Mouse (Mus musculus) limb, embryonic 14.5 days (tissue): ENCODE measurements at regions not wholly inside any gene's neighbourhood (a gene's known extent, or its start where the extent isn't known, plus 50 kb on each side); places are given as distances from the start of the nearest gene placed in this dataset.
"Not testable (repeated sequence)": the region's sequence is repeated elsewhere in the genome, so short reads cannot be mapped to it uniquely, and the experiment has no call there.

ENCODE experiments used
- ATAC-seq: fragments of 200-750 bp; cut with Nextera tagmentation; 2 replicates; pipeline ENCODE4 v1.8.0; 2017; ENCODE audit warnings: low read depth, moderate number of reproducible peaks, moderate TSS enrichment; ENCODE audit not compliant: low FRiP score
- DNase-seq: peaks from one replicate; pipeline ENCODE4 v3.0.0-alpha.2; 2015; ENCODE audit warnings: low spot score
- H3K27ac ChIP-seq: fragments of 300-500 bp; sonication (generic); replicated peaks from 2 replicates; pipeline ENCODE4 v1.5.1; 2014; ENCODE audit warnings: low read depth, mild to moderate bottlenecking, low read length, moderate library complexity, mixed read lengths
- H3K27me3 ChIP-seq: fragments of 300-500 bp; sonication (generic); 2 replicates; pipeline ENCODE4 v1.6.1; 2014; ENCODE audit warnings: low read length, mixed read lengths; ENCODE audit not compliant: control insufficient read depth, insufficient read depth
- H3K36me3 ChIP-seq: fragments of 300-500 bp; sonication (generic); 2 replicates; pipeline ENCODE4 v1.6.1; 2014; ENCODE audit warnings: mild to moderate bottlenecking, low read length, moderate library complexity, mixed read lengths; ENCODE audit not compliant: control insufficient read depth, insufficient read depth
- H3K4me1 ChIP-seq: fragments of 300-500 bp; sonication (generic); 2 replicates; pipeline ENCODE4 v1.6.1; 2014; ENCODE audit warnings: antibody characterized with exemption, low read length, mixed read lengths; ENCODE audit not compliant: control insufficient read depth, insufficient read depth
- H3K4me2 ChIP-seq: fragments of 300-500 bp; sonication (generic); replicated peaks from 2 replicates; pipeline ENCODE4 v1.6.1; 2014; ENCODE audit warnings: low read depth, mild to moderate bottlenecking, low read length, moderate library complexity; ENCODE audit not compliant: severe bottlenecking
- H3K4me3 ChIP-seq: fragments of 300-500 bp; sonication (generic); replicated peaks from 2 replicates; pipeline ENCODE4 v1.5.1; 2014; ENCODE audit warnings: low read length
- H3K9ac ChIP-seq: fragments of 300-500 bp; sonication (generic); 2 replicates; pipeline ENCODE4 v1.6.1; 2014; ENCODE audit warnings: mild to moderate bottlenecking, low read depth, low read length, moderate library complexity; ENCODE audit not compliant: severe bottlenecking
- H3K9me3 ChIP-seq: fragments of 300-500 bp; sonication (generic); 2 replicates; pipeline ENCODE4 v1.6.1; 2016; ENCODE audit warnings: low read length; ENCODE audit not compliant: control insufficient read depth
- POLR2A ChIP-seq: fragments of 200-500 bp; IDR thresholded peaks from 2 replicates; pipeline ENCODE4 v1.8.0; 2012; ENCODE audit warnings: inconsistent platforms, mild to moderate bottlenecking, moderate library complexity, borderline replicate concordance; ENCODE audit not compliant: insufficient read depth, insufficient read length; ENCODE audit errors: extremely low read depth
- WGBS: fragments of 180-500 bp; shearing (Covaris S2); extraction: QIAGEN DNeasy Blood & Tissue Kit; methylation state at CpG from one replicate; pipeline ENCODE4 v1.1.7; 2014; 5-methylcytosine and 5-hydroxymethylcytosine counted together

- Histone ChIP-seq H3K4me2 (no peak overlapping the region), H3K4me3 (no peak overlapping the region), H3K9ac (no peak overlapping the region), H3K4me1 (no peaks in the 10 kb centered on the region), H3K27ac (no peak overlapping the region), H3K9me3 (no peaks in the 10 kb centered on the region), H3K36me3 (no peaks in the 10 kb centered on the region), H3K27me3 (no peaks in the 10 kb centered on the region)
- DNase-seq (no peak), ATAC-seq (no peak)
- 89% methylated on average over 2 of the region's 2 CpGs for WGBS
- no peak for TF ChIP-seq POLR2A
Observed at GRCm38 (mm10) chr17:66206074-66206473, 82.8 kb downstream of the Ddx11 start.

GRCm38 (mm10) chr17:66207653-66208497 is 84.6 kb downstream of the Ddx11 start:
- H3K27ac ChIP-seq = not testable (repeated sequence)
- 75% methylated on average over 6 of the region's 6 CpGs for WGBS

GRCm38 (mm10) chr17:66208803-66209515 is 85.6 kb downstream of the Ddx11 start:
- not testable (repeated sequence) for ATAC-seq, H3K9ac ChIP-seq, H3K27me3 ChIP-seq, DNase-seq, H3K27ac ChIP-seq, H3K4me1 ChIP-seq, H3K36me3 ChIP-seq, H3K9me3 ChIP-seq, H3K4me2 ChIP-seq, H3K4me3 ChIP-seq
- WGBS = 43% methylated on average over 3 of the region's 6 CpGs

More at GRCm38 (mm10) chr17:66207653-66208497, 84.6 kb downstream of the Ddx11 start:
- H3K9me3 ChIP-seq, H3K4me1 ChIP-seq, H3K4me2 ChIP-seq, H3K4me3 ChIP-seq, ATAC-seq, H3K36me3 ChIP-seq, DNase-seq, H3K27me3 ChIP-seq, H3K9ac ChIP-seq: not testable (repeated sequence)

GRCm38 (mm10) chr17:66211561-66211960 is 88.2 kb downstream of the Ddx11 start:
- 84% methylated on average over 7 of the region's 7 CpGs for WGBS
- ATAC-seq = no peak

GRCm38 (mm10) chr17:66212616-66213015 is 89.3 kb downstream of the Ddx11 start:
- H3K27ac ChIP-seq = no peak overlapping the region
- no peak overlapping the region for H3K4me2 ChIP-seq
- ATAC-seq (no peak), DNase-seq (no peak)
- no peaks in the 10 kb centered on the region for H3K9me3 ChIP-seq
- H3K36me3 ChIP-seq = no peaks in the 10 kb centered on the region
- TF ChIP-seq POLR2A = no peak
- no peaks in the 10 kb centered on the region for H3K4me1 ChIP-seq
- H3K4me3 ChIP-seq = no peak overlapping the region
- no peak overlapping the region for H3K9ac ChIP-seq
- H3K27me3 ChIP-seq = no peaks in the 10 kb centered on the region
- WGBS = 91% methylated on average over 9 of the region's 9 CpGs

More at GRCm38 (mm10) chr17:66211561-66211960, 88.2 kb downstream of the Ddx11 start:
- H3K9ac ChIP-seq = no peak overlapping the region
- no peaks in the 10 kb centered on the region for H3K27me3 ChIP-seq
- H3K4me1 ChIP-seq = no peaks in the 10 kb centered on the region
- no peak overlapping the region for H3K27ac ChIP-seq
- no peaks in the 10 kb centered on the region for H3K9me3 ChIP-seq
- no peak for DNase-seq
- H3K4me3 ChIP-seq = no peak overlapping the region
- H3K36me3 ChIP-seq = no peaks in the 10 kb centered on the region
- TF ChIP-seq POLR2A = no peak
- no peak overlapping the region for H3K4me2 ChIP-seq
